Mouse (Mus musculus) bone marrow, adult 2 months (tissue): Measurements from ENCODE around the gene Fry.

Experiments
- CTCF ChIP-seq: fragments of 200-500 bp; IDR thresholded peaks from 2 replicates; pipeline ENCODE4 v1.5.1; 2011; ENCODE audit warnings: low read length, control low read depth; ENCODE audit not compliant: control insufficient read depth, insufficient read depth
- POLR2A ChIP-seq: fragments of 200-500 bp; IDR thresholded peaks from 2 replicates; pipeline ENCODE4 v1.6.1; 2011; ENCODE audit warnings: low read depth, mild to moderate bottlenecking, control low read depth, low read length, borderline replicate concordance; ENCODE audit not compliant: control insufficient read depth

GRCm38 (mm10) chr5:150180985-150181607 is 62.7 kb downstream of the Fry start:
- TF ChIP-seq POLR2A: no peak
- no peak for TF ChIP-seq CTCF
